Mouse (Mus musculus) lung, embryonic 14.5 days (tissue): Measurements from ENCODE around the gene Tlcd1. TPM values are rescaled to one million over a fixed set of nuclear protein-coding genes. Genes with fewer than 3 reads are reported as not detected.

ENCODE experiments used
- ATAC-seq: fragments of 200-750 bp; cut with Nextera tagmentation; 2 replicates; pipeline ENCODE4 v1.8.0; 2017; ENCODE audit warnings: mild to moderate bottlenecking, moderate TSS enrichment, moderate library complexity; ENCODE audit not compliant: insufficient read depth
- DNase-seq: peaks from one replicate; pipeline ENCODE4 v3.0.0-alpha.2; 2015
- H3K27ac ChIP-seq: fragments of 300-500 bp; sonication (generic); 2 replicates; pipeline ENCODE4 v1.5.1; 2014; ENCODE audit warnings: low read depth, mild to moderate bottlenecking, moderate library complexity
- H3K27me3 ChIP-seq: fragments of 300-500 bp; sonication (generic); 2 replicates; pipeline ENCODE4 v1.6.1; 2014; ENCODE audit warnings: low read length, control low read depth; ENCODE audit not compliant: insufficient read depth
- H3K36me3 ChIP-seq: fragments of 300-500 bp; sonication (generic); 2 replicates; pipeline ENCODE4 v1.6.1; 2014; ENCODE audit warnings: control low read depth; ENCODE audit not compliant: insufficient read depth
- H3K4me1 ChIP-seq: fragments of 300-500 bp; sonication (generic); 2 replicates; pipeline ENCODE4 v1.6.1; 2014; ENCODE audit warnings: antibody characterized with exemption, control low read depth; ENCODE audit not compliant: insufficient read depth
- H3K4me2 ChIP-seq: fragments of 300-500 bp; sonication (generic); 2 replicates; pipeline ENCODE4 v1.6.1; 2014; ENCODE audit warnings: mild to moderate bottlenecking
- H3K4me3 ChIP-seq: fragments of 300-500 bp; sonication (generic); 2 replicates; pipeline ENCODE4 v1.5.1; 2014; ENCODE audit warnings: low read depth, low read length
- H3K9ac ChIP-seq: fragments of 300-500 bp; sonication (generic); 2 replicates; pipeline ENCODE4 v1.6.1; 2014
- H3K9me3 ChIP-seq: fragments of 300-500 bp; sonication (generic); 2 replicates; pipeline ENCODE4 v1.6.1; 2016; ENCODE audit warnings: low read depth, low read length, control low read depth
- CTCF ChIP-seq: IDR thresholded peaks from 2 replicates; pipeline ENCODE4 v1.5.1; 2016; ENCODE audit warnings: antibody characterized with exemption, low read depth
- WGBS: fragments of 180-500 bp; shearing (Covaris S2); extraction: QIAGEN DNeasy Blood & Tissue Kit; methylation state at CpG from one replicate; pipeline ENCODE4 v1.1.7; 2014; 5-methylcytosine and 5-hydroxymethylcytosine counted together
- polyA plus RNA-seq: library from polyadenylated mRNA; unstranded; fragments of >200 nt; fragmentation: Nextera tagmentation; extraction: Ambion mirVana; gene quantifications from 2 replicates; pipeline ENCODE4 v1.2.1, GENCODE M21; 2014

The Tlcd1 gene
- polyA plus RNA-seq, 1 experiment from 2014 or later = 21.6 TPM

- peak overlapping the region; percentile 64 for H3K4me2 ChIP-seq
- H3K36me3 ChIP-seq = peaks cover 28% of the 10 kb centered on the region
- DNase-seq (peak; percentile 24), ATAC-seq (no peak)
- 42% methylated on average over 6 of the region's 6 CpGs for WGBS
- no peaks in the 10 kb centered on the region for H3K27me3 ChIP-seq
- H3K4me1 ChIP-seq = peaks cover 11% of the 10 kb centered on the region
- TF ChIP-seq CTCF = no peak
- peak overlapping the region; percentile 74 for H3K4me3 ChIP-seq
- no peaks in the 10 kb centered on the region for H3K9me3 ChIP-seq
- H3K27ac ChIP-seq = peak overlapping the region; percentile 100
- H3K9ac ChIP-seq = peak overlapping the region; percentile 90
Observed at GRCm38 (mm10) chr11:78190041-78190440, 13.5 kb downstream of the Tlcd1 start.

- Histone ChIP-seq H3K27me3 (no peaks in the 10 kb centered on the region), H3K4me1 (peaks cover 12% of the 10 kb centered on the region), H3K36me3 (peaks cover 28% of the 10 kb centered on the region), H3K27ac (no peak within 1 kb of the TSS; the same call in 1 of the 2 replicates), H3K4me3 (peak within 1 kb of the TSS; percentile 46; the same call in 1 of the 2 replicates), H3K9me3 (no peaks in the 10 kb centered on the region), H3K4me2 (peak within 1 kb of the TSS; percentile 70), H3K9ac (no peak within 1 kb of the TSS)
- TF ChIP-seq CTCF = no peak
- WGBS = 40% methylated on average over 1 of the region's 1 CpGs
- DNase-seq (peak; percentile 42), ATAC-seq (no peak)
Observed at GRCm38 (mm10) chr11:78193113-78193512, 16.6 kb downstream of the Tlcd1 start, which contains the start of gene Proca1. Gene Proca1 (plus strand): TSS chr11:78193392.

DNA sequence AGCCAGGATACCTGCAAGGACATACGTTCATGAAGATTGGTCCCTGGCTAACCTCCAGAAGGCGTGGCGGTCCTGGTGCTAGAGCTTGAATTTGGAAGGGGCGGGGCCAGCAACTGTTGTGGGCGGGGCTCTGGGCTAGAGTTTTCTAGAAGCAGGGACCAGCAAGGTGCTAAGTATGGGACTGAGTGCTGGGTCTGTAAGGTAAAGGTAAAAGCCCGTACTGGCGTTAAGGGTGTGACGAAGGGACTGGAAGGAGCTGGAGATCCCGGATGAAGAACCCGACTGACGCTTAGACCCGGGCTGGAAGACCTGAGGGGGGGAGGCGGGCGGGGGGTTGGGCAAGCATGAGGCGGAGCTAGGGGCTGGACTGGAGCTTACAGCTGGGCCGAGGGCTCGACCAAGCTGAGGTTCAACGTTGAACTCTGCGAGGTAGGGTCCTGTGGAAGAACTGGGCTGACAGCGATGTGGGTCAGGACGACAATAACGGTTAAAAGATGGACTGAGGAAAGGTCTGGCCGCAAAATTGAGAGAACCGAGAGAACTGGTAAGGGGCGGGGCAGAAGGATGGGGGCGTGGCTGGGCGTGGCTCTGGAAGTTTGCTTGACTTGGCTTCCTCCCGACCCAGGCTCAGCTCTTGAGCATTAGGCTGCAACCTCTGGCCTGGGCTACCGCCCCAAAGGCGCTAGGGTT, 18.0 kb downstream of the Tlcd1 start:
- H3K36me3 ChIP-seq = peaks cover 28% of the 10 kb centered on the region
- no peaks in the 10 kb centered on the region for H3K9me3 ChIP-seq
- H3K27ac ChIP-seq = peak overlapping the region; percentile 30
- peaks cover 11% of the 10 kb centered on the region for H3K4me1 ChIP-seq
- H3K27me3 ChIP-seq = no peaks in the 10 kb centered on the region
- peak overlapping the region; percentile 46 for H3K4me3 ChIP-seq
- DNase-seq (peak; percentile 84), ATAC-seq (peak; percentile 74)
- TF ChIP-seq CTCF = no peak
- WGBS = 3% methylated on average over 30 of the region's 30 CpGs
- H3K9ac ChIP-seq = peak overlapping the region; percentile 40
- H3K4me2 ChIP-seq = peak overlapping the region; percentile 70

DNA sequence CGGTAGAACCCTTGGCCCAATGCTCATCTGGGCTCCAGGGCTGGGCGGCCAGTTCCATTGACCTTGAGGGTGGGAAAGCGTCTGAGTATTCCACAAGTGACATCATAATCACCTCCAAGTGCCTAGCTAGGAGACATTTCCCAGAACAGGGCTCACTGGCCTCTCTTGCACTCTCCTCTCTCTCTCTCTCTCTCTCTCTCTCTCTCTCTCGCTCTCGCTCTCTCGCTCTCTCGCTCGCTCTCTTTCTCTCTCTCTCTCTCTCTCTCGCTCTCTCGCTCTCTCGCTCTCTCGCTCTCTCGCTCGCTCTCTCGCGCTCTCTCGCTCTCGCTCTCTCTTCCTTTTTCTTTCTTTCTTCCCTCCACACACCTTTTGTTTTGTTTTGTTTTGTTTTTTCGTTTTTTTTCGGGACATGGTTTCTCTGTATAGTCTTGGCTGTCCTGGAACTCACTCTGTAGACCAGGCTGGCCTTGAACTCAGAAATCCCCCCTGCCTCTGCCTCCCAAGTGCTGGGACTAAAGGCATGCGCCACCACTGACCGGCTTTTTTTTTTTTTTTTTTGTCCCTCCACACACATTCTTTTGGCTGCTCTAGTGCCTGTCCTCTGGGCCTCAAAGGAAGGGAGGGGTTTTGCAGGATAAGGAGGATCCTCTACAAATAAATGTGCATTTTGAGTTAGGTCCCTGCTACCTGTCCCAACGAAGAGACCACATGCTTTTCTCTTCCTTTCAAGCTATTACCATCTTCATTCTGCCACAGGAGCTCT, 18.8 kb downstream of the Tlcd1 start:
- 58% methylated on average over 23 of the region's 23 CpGs for WGBS

DNA sequence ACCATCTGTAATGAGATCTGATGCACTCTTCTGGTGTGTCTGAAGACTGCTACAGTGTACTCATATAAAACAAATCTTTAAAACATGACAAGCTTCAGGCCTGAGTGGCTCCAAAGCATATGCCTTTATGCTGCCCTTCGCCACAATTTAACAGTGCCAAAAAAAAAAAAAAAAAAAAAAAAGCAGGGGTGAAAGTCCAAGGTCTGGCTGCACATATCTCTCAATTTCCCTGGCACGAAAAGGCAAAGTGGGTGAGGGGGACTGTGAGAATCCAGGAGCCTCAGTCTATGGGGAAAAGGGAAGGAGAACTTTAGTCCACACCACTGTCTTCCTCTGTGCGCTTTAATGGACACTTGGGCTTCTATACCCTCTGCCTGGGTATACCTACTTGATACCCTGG, 25.9 kb downstream of the Tlcd1 start:
- TF ChIP-seq CTCF = no peak
- no peak overlapping the region for H3K4me3 ChIP-seq
- H3K27ac ChIP-seq = no peak overlapping the region
- no peak for DNase-seq
- H3K27me3 ChIP-seq = no peaks in the 10 kb centered on the region
- H3K9ac ChIP-seq = no peak overlapping the region
- no peaks in the 10 kb centered on the region for H3K4me1 ChIP-seq
- H3K9me3 ChIP-seq = no peaks in the 10 kb centered on the region
- ATAC-seq = no peak
- peaks cover 38% of the 10 kb centered on the region for H3K36me3 ChIP-seq
- no peak overlapping the region for H3K4me2 ChIP-seq
- 93% methylated on average over 3 of the region's 3 CpGs for WGBS

More for the DNA sequence above, 18.8 kb downstream of the Tlcd1 start:
- Histone ChIP-seq H3K27ac (peak overlapping the region; percentile 30), H3K9me3 (no peaks in the 10 kb centered on the region), H3K4me2 (peak overlapping the region; percentile 70), H3K9ac (peak overlapping the region; percentile 40), H3K4me1 (peaks cover 6% of the 10 kb centered on the region; the same call in 1 of the 2 replicates), H3K4me3 (peak overlapping the region; percentile 46), H3K27me3 (no peaks in the 10 kb centered on the region), H3K36me3 (peaks cover 28% of the 10 kb centered on the region)
- DNase-seq (no peak), ATAC-seq (no peak)
- no peak for TF ChIP-seq CTCF

DNA sequence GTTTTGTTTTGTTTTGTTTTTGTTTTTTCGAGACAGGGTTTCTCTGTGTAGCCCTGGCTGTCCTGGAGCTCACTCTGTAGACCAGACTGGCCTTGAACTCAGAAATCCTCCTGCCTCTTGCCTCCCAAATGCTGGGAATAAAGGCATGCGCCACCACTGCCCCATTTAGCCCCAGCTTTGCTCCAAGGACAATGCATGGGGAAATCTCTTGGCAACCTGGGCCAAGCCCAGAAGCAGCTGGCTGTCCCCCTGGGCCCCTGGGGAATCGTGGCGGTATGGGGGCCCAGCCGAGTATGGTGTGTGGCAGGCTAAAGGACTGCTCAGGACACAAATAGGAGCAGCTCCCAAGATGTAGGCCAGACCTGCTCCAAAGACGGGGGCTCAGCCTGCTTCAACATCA, 27.8 kb downstream of the Tlcd1 start:
- H3K9ac ChIP-seq = no peak overlapping the region
- DNase-seq = no peak
- no peak for TF ChIP-seq CTCF

More for the DNA sequence above, 27.8 kb downstream of the Tlcd1 start:
- no peak overlapping the region for H3K4me2 ChIP-seq
- no peaks in the 10 kb centered on the region for H3K27me3 ChIP-seq
- WGBS = 78% methylated on average over 6 of the region's 6 CpGs
- no peaks in the 10 kb centered on the region for H3K4me1 ChIP-seq
- peaks cover 57% of the 10 kb centered on the region for H3K36me3 ChIP-seq
- no peak for ATAC-seq
- no peak overlapping the region for H3K4me3 ChIP-seq
- no peaks in the 10 kb centered on the region for H3K9me3 ChIP-seq
- H3K27ac ChIP-seq = no peak overlapping the region
